In genomic region chr13:75790550-75791205, GRCm38 (mm10) we compare ENCODE assay signal across 21 mouse cellular contexts. TPM values are rescaled to one million over a fixed set of nuclear protein-coding genes. Genes with fewer than 3 reads are reported as not detected.
DNase-seq lines count a peak whose midpoint lies in the region; ATAC-seq and TF ChIP-seq lines count a peak whose summit lies in the region.
"Had no signal": no experiment of that assay in that cellular context is flagged by ENCODE, and none has a peak within 500 bp of the region (broad histone marks: within the 10 kb centered on the region; RNA-seq: fewer than 3 reads in every experiment).

No protein-coding gene starts in this region.

- H3K4me3 ChIP-seq in left cerebral cortex, adult 2 months: no peak overlapping the region
- no peak overlapping the region for H3K4me3 ChIP-seq in limb, embryonic 10.5 days
- H3K4me3 ChIP-seq: embryonic facial prominence, embryonic 15.5 days; forebrain, embryonic 12.5 days; heart, adult 2 months; heart, embryonic 13.5 days; hindbrain, embryonic 13.5 days had no signal

- TF ChIP-seq CTCF in left cerebral cortex, adult 2 months (IDR thresholded peaks at IDR 0.05): no peak

- no peaks in the 10 kb centered on the region for H3K9me3 ChIP-seq in limb, embryonic 10.5 days (replicated peaks)
- H3K9me3 ChIP-seq: embryonic facial prominence, embryonic 15.5 days; forebrain, embryonic 12.5 days; heart, embryonic 13.5 days; hindbrain, embryonic 13.5 days had no signal

- 92% methylated on average over 1 of the region's 1 CpGs for WGBS in limb, embryonic 10.5 days

- ATAC-seq in frontal cortex, adult (ENCODE audit: low TSS enrichment): peak; percentile 80
- 0 out of 4 replicates have a peak, but pooled peaks have one; percentile 15 to 20 for ATAC-seq in hematopoietic stem cell, adult 5-6 weeks (replicated peaks in 1 of 2; ENCODE audit: insufficient read depth in 1 of 2, low FRiP score in 2 of 2, low TSS enrichment in 1 of 2, low read depth in 1 of 2, poor library complexity in 2 of 2, severe bottlenecking in 2 of 2)
- ATAC-seq: forebrain, embryonic 16.5 days; hindbrain, postnatal 0 days had no signal

- no peaks in the 10 kb centered on the region for H3K27me3 ChIP-seq in limb, embryonic 10.5 days (ENCODE audit: low read depth, poor library complexity, severe bottlenecking)
- H3K27me3 ChIP-seq: embryonic facial prominence, embryonic 15.5 days; forebrain, embryonic 12.5 days; heart, embryonic 13.5 days; hindbrain, embryonic 13.5 days had no signal

- DNase-seq in frontal cortex, postnatal 14 days (ENCODE audit: low spot score in 2 of 2): no peak
- DNase-seq in 416B (ENCODE audit: low read depth): peak; percentile 43
- DNase-seq in R1 (ENCODE audit: low read depth, low spot score): peak; percentile 25
- DNase-seq in left cerebral cortex, adult 11 months (ENCODE audit: low spot score): no peak
- DNase-seq in left cerebral cortex, adult 2 months (ENCODE audit: extremely low spot score in 1 of 2, low spot score in 2 of 2): no peak
- no peak for DNase-seq in limb, embryonic 10.5 days (ENCODE audit: low spot score)
- DNase-seq: adrenal gland, postnatal 14 days; cerebellum, adult 2 months; cerebellum, postnatal 10 days; embryo, embryonic 11 days; heart, adult 2 months; heart, postnatal 4 days; kidney, adult 11 months had no signal

- no peaks in the 10 kb centered on the region for H3K4me1 ChIP-seq in limb, embryonic 10.5 days
- H3K4me1 ChIP-seq: embryonic facial prominence, embryonic 15.5 days; forebrain, embryonic 12.5 days; hindbrain, embryonic 13.5 days had no signal

- no peak overlapping the region for H3K27ac ChIP-seq in left cerebral cortex, adult 2 months
- no peak overlapping the region for H3K27ac ChIP-seq in limb, embryonic 10.5 days
- H3K27ac ChIP-seq: embryonic facial prominence, embryonic 15.5 days; forebrain, embryonic 12.5 days; heart, adult 2 months; heart, embryonic 13.5 days; hindbrain, embryonic 13.5 days; hindbrain, postnatal 0 days had no signal

- intact Hi-C loops in left cerebral cortex, adult 2 months (cut with DNase I): loop anchor here (10.0 kb wide), 1 partner anchor 234 kb away; no protein-coding TSS in a partner anchor

- H3K36me3 ChIP-seq in limb, embryonic 10.5 days: no peaks in the 10 kb centered on the region
- H3K36me3 ChIP-seq: embryonic facial prominence, embryonic 15.5 days; forebrain, embryonic 12.5 days; heart, embryonic 13.5 days; hindbrain, embryonic 13.5 days had no signal

RNA-seq across cellular contexts. Expression of gene Glrx, which starts 49.0 kb away (rescaled TPM):
- 64.0 and 76.2 TPM in 2 replicates for total RNA-seq in hematopoietic stem cell, adult 5-6 weeks (2017)
- 10 to 100 TPM; 46.8 to 48.4 TPM for total RNA-seq in left cerebral cortex, adult 2 months (2021)
- polyA plus RNA-seq in limb, embryonic 10.5 days (2016; fragmentation: Nextera tagmentation; extraction: Ambion mirVana): 16.9 and 21.4 TPM in 2 replicates

Comparison
In these comparisons a context has a peak if more than half of its experiments do, and no peak if none do; other contexts are left out.
1. DNase-seq: peak in 416B (single experiment) and R1 (single experiment); none in frontal cortex, postnatal 14 days (0 of 2), left cerebral cortex, adult 11 months (single experiment), left cerebral cortex, adult 2 months (0 of 2) and limb, embryonic 10.5 days (single experiment).